Mouse (Mus musculus) myocyte (in vitro differentiated cells): ENCODE measurements at regions not wholly inside any gene's neighbourhood (a gene's known extent, or its start where the extent isn't known, plus 50 kb on each side); places are given as distances from the start of the nearest gene placed in this dataset.

Experiments
- CEBPB ChIP-seq: IDR thresholded peaks from 2 replicates; pipeline ENCODE4 v1.6.1; 2011; ENCODE audit warnings: mild to moderate bottlenecking, moderate library complexity; ENCODE audit not compliant: poor library complexity, insufficient read depth, severe bottlenecking
- E2F4 ChIP-seq: IDR thresholded peaks from one replicate; pipeline ENCODE4 v1.6.1; 2011; ENCODE audit warnings: mild to moderate bottlenecking, control low read depth, moderate library complexity; ENCODE audit not compliant: insufficient read depth
- MYOG ChIP-seq, 3 experiments: IDR thresholded peaks; one replicate each; pipeline ENCODE4 v1.6.1; 2011; ENCODE audit warnings: control low read depth in 2 of 3, low read depth in 2 of 3, mild to moderate bottlenecking in 2 of 3; ENCODE audit not compliant: insufficient read length in 2 of 3, control insufficient read depth in 1 of 3, insufficient read depth in 1 of 3
- POLR2A ChIP-seq: IDR thresholded peaks from one replicate; pipeline ENCODE4 v1.6.1; 2011; ENCODE audit warnings: low read depth, mild to moderate bottlenecking, control low read depth, moderate library complexity; ENCODE audit not compliant: insufficient read length
- POLR2AphosphoS2 ChIP-seq: IDR thresholded peaks from one replicate; pipeline ENCODE4 v1.6.1; 2011; ENCODE audit warnings: low read depth, control low read depth; ENCODE audit not compliant: insufficient read length
- SRF ChIP-seq: IDR thresholded peaks from one replicate; pipeline ENCODE4 v1.6.1; 2011; ENCODE audit warnings: low read depth; ENCODE audit not compliant: control insufficient read depth, insufficient read length
- TCF12 ChIP-seq: IDR thresholded peaks from one replicate; pipeline ENCODE4 v1.6.1; 2011; ENCODE audit warnings: mild to moderate bottlenecking, control low read depth; ENCODE audit not compliant: poor library complexity, insufficient read depth, severe bottlenecking
- USF1 ChIP-seq: IDR thresholded peaks from one replicate; pipeline ENCODE4 v1.6.1; 2011; ENCODE audit warnings: low read depth, mild to moderate bottlenecking, control low read depth, moderate library complexity

DNA sequence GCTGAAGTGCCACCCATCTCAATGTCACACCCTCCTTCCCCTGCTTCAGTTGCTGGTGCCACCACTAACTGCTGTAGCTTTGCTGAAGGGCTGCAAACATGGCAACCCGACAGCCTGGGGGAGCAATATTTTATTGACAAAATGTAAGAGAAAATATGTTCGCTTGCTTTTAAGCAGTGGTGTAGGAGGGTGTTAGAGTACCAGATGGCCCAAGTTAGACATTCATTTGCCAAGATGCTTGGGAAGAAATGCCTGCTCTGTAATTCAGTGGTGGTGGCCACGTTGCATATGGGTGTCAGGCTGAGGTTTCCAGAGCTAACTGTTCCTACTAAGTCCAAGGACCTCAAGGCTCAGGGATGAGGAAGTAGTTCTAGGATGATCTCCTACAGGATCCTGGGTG, 488.3 kb downstream of the Tox3 start:
- no peak for TF ChIP-seq CEBPB
- TF ChIP-seq E2F4: no peak
- no peak for TF ChIP-seq SRF
- TF ChIP-seq MYOG (IDR thresholded peaks at IDR 0.05; ENCODE audit: control insufficient read depth in 1 of 3, insufficient read depth in 1 of 3, insufficient read length in 2 of 3, low read depth in 2 of 3): no peak
- no peak for TF ChIP-seq POLR2A
- no peak for TF ChIP-seq TCF12
- no peak for TF ChIP-seq POLR2AphosphoS2
- no peak for TF ChIP-seq USF1
